Mouse (Mus musculus): ENCODE measurements around the gene Arnt2. TPM values are rescaled to one million over a fixed set of nuclear protein-coding genes. Genes with fewer than 3 reads are reported as not detected.
A peak's percentile ranks its signal among the peaks of the same experiment; 100 is the strongest.

The Arnt2 gene
- polyA plus RNA-seq, 1 experiment = 60.9 TPM

- TF ChIP-seq CTCF (IDR thresholded peaks at IDR 0.05; ENCODE audit: borderline replicate concordance, insufficient read depth, low read depth, low read length) (no peak), POLR2A (IDR thresholded peaks at IDR 0.05; ENCODE audit: borderline replicate concordance, insufficient read depth, low read length) (no peak)
- Histone ChIP-seq H3K4me3 (replicated peaks; ENCODE audit: insufficient read depth, low read depth, low read length) (no peak overlapping the region), H3K27me3 (ENCODE audit: control insufficient read depth, insufficient read depth, low read length) (no peaks in the 10 kb centered on the region), H3K27ac (ENCODE audit: insufficient read depth, low read length) (no peak overlapping the region), H3K4me1 (ENCODE audit: control insufficient read depth, insufficient read depth, low read length) (no peaks in the 10 kb centered on the region)
- no peak for DNase-seq
- 93% methylated on average over 1 of the region's 1 CpGs for whole genome bisulfite sequencing
Observed at GRCm38 (mm10) chr7:84279231-84279630, 130.7 kb downstream of the Arnt2 start.

DNA sequence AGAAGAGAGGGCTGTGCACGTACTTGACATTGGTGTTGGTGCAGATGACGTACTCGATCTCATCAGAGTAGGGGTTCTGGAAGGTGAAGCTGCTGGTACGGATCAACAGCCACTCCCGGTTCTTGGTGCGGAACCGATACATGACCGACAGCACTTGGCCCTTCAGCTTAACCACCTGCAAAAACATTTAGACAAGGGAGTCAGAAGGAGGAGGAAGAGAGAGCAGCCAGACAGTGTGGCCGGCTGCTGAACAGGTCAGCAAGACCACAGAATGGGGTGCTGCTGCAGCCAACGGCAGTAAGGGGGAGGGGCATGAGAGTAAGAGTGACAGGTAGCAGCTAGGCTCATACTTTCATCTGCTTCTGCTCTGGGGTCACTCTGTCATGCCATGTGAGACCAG is 134.7 kb downstream of the Arnt2 start:
- no peak overlapping the region for H3K27ac ChIP-seq (ENCODE audit: insufficient read depth, low read length)
- H3K4me1 ChIP-seq (ENCODE audit: control insufficient read depth, insufficient read depth, low read length) = no peaks in the 10 kb centered on the region
- 88% methylated on average over 10 of the region's 10 CpGs for WGBS
- no peak overlapping the region for H3K4me3 ChIP-seq (replicated peaks; ENCODE audit: insufficient read depth, low read depth, low read length)
- no peaks in the 10 kb centered on the region for H3K27me3 ChIP-seq (ENCODE audit: control insufficient read depth, insufficient read depth, low read length)
- DNase-seq = no peak
- TF ChIP-seq CTCF (IDR thresholded peaks at IDR 0.05; ENCODE audit: borderline replicate concordance, insufficient read depth, low read depth, low read length) (no peak), POLR2A (IDR thresholded peaks at IDR 0.05; ENCODE audit: borderline replicate concordance, insufficient read depth, low read length) (no peak)

- Histone ChIP-seq H3K4me3 (replicated peaks; ENCODE audit: insufficient read depth, low read depth, low read length) (no peak overlapping the region), H3K27ac (ENCODE audit: insufficient read depth, low read length) (no peak overlapping the region), H3K4me1 (ENCODE audit: control insufficient read depth, insufficient read depth, low read length) (no peaks in the 10 kb centered on the region), H3K27me3 (ENCODE audit: control insufficient read depth, insufficient read depth, low read length) (no peaks in the 10 kb centered on the region)
- DNase-seq = no peak
- WGBS = 73% methylated on average over 6 of the region's 6 CpGs
- TF ChIP-seq CTCF (IDR thresholded peaks at IDR 0.05; ENCODE audit: borderline replicate concordance, insufficient read depth, low read depth, low read length) = no peak
- TF ChIP-seq POLR2A (IDR thresholded peaks at IDR 0.05; ENCODE audit: borderline replicate concordance, insufficient read depth, low read length) = no peak
Observed at GRCm38 (mm10) chr7:84273930-84274329, 136.0 kb downstream of the Arnt2 start.

DNA sequence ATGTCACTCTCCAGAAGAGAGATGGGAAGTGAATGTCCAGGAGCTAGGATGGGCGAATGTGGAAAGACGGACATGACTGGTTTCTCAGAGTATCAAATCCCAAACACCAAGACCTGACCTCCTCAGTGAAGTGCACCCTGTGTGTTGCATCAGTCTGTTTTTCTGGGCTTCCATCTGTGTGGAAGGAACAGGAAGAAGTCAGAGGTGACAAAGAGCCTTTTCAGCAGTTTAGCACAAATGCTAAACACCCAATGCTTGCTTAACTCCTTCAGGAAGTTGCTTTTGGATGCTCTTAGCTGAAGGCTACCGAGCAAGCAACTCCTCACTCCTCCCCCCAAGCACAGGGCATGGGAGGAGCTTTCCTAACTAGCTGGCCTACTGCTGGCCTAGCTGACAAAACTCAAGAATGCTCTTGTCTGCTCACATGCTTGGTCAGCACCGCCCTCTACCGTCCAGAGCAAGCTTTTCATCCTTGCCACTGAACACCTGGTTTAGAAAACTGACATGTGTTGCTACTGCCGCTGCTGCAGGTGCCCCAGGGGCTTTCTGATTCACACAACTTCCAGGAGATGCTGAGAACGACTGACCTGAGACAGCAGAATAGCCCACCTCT is 137.7 kb downstream of the Arnt2 start:
- peak; percentile 97 for TF ChIP-seq CTCF (IDR thresholded peaks at IDR 0.05; ENCODE audit: borderline replicate concordance, insufficient read depth, low read depth, low read length)
- no peak for TF ChIP-seq POLR2A (IDR thresholded peaks at IDR 0.05; ENCODE audit: borderline replicate concordance, insufficient read depth, low read length)
- peak; percentile 77 to 78 for DNase-seq
- H3K4me3 ChIP-seq (replicated peaks; ENCODE audit: insufficient read depth, low read depth, low read length) = no peak overlapping the region
- H3K27ac ChIP-seq (ENCODE audit: insufficient read depth, low read length) = no peak overlapping the region
- WGBS = 31% methylated on average over 7 of the region's 7 CpGs
- H3K4me1 ChIP-seq (ENCODE audit: control insufficient read depth, insufficient read depth, low read length) = no peaks in the 10 kb centered on the region
- no peaks in the 10 kb centered on the region for H3K27me3 ChIP-seq (ENCODE audit: control insufficient read depth, insufficient read depth, low read length)

- no peaks in the 10 kb centered on the region for H3K27me3 ChIP-seq (ENCODE audit: control insufficient read depth, insufficient read depth, low read length)
- no peak for DNase-seq
- H3K4me3 ChIP-seq (replicated peaks; ENCODE audit: insufficient read depth, low read depth, low read length) = no peak overlapping the region
- H3K27ac ChIP-seq (ENCODE audit: insufficient read depth, low read length) = no peak overlapping the region
- H3K4me1 ChIP-seq (ENCODE audit: control insufficient read depth, insufficient read depth, low read length) = no peaks in the 10 kb centered on the region
- 98% methylated on average over 5 of the region's 5 CpGs for WGBS
- TF ChIP-seq CTCF (IDR thresholded peaks at IDR 0.05; ENCODE audit: borderline replicate concordance, insufficient read depth, low read depth, low read length) = no peak
- TF ChIP-seq POLR2A (IDR thresholded peaks at IDR 0.05; ENCODE audit: borderline replicate concordance, insufficient read depth, low read length) = no peak
Observed at GRCm38 (mm10) chr7:84271429-84271828, 138.5 kb downstream of the Arnt2 start.

DNA sequence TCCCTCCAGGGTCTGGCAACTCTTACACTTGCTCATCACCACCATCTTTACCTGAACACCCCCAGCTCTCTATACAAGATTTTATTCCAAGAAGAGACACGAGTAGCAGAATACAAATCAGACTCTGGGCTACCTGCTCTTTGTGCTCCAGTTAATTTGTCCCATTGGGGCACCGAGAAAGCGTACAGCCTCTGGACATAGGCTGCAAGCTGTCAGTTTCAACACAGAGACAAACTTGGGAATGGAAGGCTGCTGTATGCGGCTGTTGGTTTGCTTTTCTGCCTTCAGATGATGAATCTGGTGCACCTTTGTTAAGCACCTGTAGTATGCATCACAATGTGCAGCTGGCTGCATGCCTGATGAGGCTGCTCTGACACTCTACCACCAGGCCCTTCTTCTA is 146.5 kb downstream of the Arnt2 start:
- no peak for TF ChIP-seq POLR2A (IDR thresholded peaks at IDR 0.05; ENCODE audit: borderline replicate concordance, insufficient read depth, low read length)
- no peak for TF ChIP-seq CTCF (IDR thresholded peaks at IDR 0.05; ENCODE audit: borderline replicate concordance, insufficient read depth, low read depth, low read length)
- WGBS = 91% methylated on average over 4 of the region's 4 CpGs
- no peak for DNase-seq
- no peak overlapping the region for H3K4me3 ChIP-seq (replicated peaks; ENCODE audit: insufficient read depth, low read depth, low read length)
- peaks cover 3% of the 10 kb centered on the region for H3K4me1 ChIP-seq (ENCODE audit: control insufficient read depth, insufficient read depth, low read length)
- H3K27me3 ChIP-seq (ENCODE audit: control insufficient read depth, insufficient read depth, low read length) = no peaks in the 10 kb centered on the region
- H3K27ac ChIP-seq (ENCODE audit: insufficient read depth, low read length) = no peak overlapping the region

DNA sequence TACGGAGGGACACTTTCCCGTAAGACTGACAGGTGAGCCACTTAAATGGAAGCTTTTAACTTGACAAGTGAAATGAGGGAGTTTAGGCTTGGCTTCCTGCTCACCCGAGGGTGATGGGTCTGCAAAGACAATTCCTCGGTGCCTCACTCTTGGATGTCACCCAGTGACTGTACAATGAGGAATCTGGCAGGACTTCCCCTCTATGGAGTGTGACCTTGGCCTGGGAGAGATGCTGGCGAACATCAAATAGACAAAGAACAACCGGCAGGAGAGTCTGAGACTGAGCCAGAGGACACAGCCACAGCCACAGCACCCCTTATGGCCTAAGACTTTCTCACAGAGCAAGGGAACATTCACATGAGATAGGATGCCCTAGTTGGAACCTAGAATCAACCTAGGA is 148.6 kb downstream of the Arnt2 start:
- 55% methylated on average over 6 of the region's 6 CpGs for WGBS
- TF ChIP-seq POLR2A (IDR thresholded peaks at IDR 0.05; ENCODE audit: borderline replicate concordance, insufficient read depth, low read length) (no peak), CTCF (IDR thresholded peaks at IDR 0.05; ENCODE audit: borderline replicate concordance, insufficient read depth, low read depth, low read length) (no peak)
- DNase-seq = peak in 1 of 2 experiments; percentile 11
- Histone ChIP-seq H3K4me1 (ENCODE audit: control insufficient read depth, insufficient read depth, low read length) (peaks cover 3% of the 10 kb centered on the region), H3K27me3 (ENCODE audit: control insufficient read depth, insufficient read depth, low read length) (no peaks in the 10 kb centered on the region), H3K27ac (ENCODE audit: insufficient read depth, low read length) (no peak overlapping the region), H3K4me3 (replicated peaks; ENCODE audit: insufficient read depth, low read depth, low read length) (no peak overlapping the region)

- TF ChIP-seq POLR2A (IDR thresholded peaks at IDR 0.05; ENCODE audit: borderline replicate concordance, insufficient read depth, low read length) (no peak), CTCF (IDR thresholded peaks at IDR 0.05; ENCODE audit: borderline replicate concordance, insufficient read depth, low read depth, low read length) (no peak)
- Histone ChIP-seq H3K4me1 (ENCODE audit: control insufficient read depth, insufficient read depth, low read length) (peaks cover 3% of the 10 kb centered on the region), H3K4me3 (replicated peaks; ENCODE audit: insufficient read depth, low read depth, low read length) (no peak overlapping the region), H3K27me3 (ENCODE audit: control insufficient read depth, insufficient read depth, low read length) (no peaks in the 10 kb centered on the region), H3K27ac (ENCODE audit: insufficient read depth, low read length) (no peak overlapping the region)
- DNase-seq = peak in 1 of 2 experiments; percentile 32
- WGBS = 42% methylated on average over 4 of the region's 4 CpGs
Observed at GRCm38 (mm10) chr7:84260401-84260800, 149.6 kb downstream of the Arnt2 start.
